Mouse (Mus musculus) adrenal gland, postnatal 14 days (tissue): ENCODE measurements around the gene Mxra8. TPM values are rescaled to one million over a fixed set of nuclear protein-coding genes. Genes with fewer than 3 reads are reported as not detected.
A peak's percentile ranks its signal among the peaks of the same experiment; 100 is the strongest.

Experiments
- DNase-seq: peaks from one replicate; pipeline ENCODE4 v3.0.0; 2021; ENCODE audit warnings: mixed read lengths
- long read RNA-seq, 2 experiments: library from polyadenylated mRNA; stranded (forward); transcript quantifications; one replicate each; pipeline ENCODE4 v2.0.0; 2021
- total RNA-seq: library from RNA; stranded (reverse); gene quantifications from 2 replicates; pipeline ENCODE4 v1.2.3, GENCODE M21; 2021

The Mxra8 gene
- total RNA-seq = 40.6 and 44.3 TPM in 2 replicates
- long read RNA-seq, experiment 1, partial matches to known transcripts = 26 of 35 reads
- long read RNA-seq, experiment 1, other reads (novel, unspliced or antisense) = 8 of 35 reads
- long read RNA-seq, experiment 2, partial matches to known transcripts = 5 of 23 reads
- long read RNA-seq, experiment 2, other reads (novel, unspliced or antisense) = 17 of 23 reads

DNA sequence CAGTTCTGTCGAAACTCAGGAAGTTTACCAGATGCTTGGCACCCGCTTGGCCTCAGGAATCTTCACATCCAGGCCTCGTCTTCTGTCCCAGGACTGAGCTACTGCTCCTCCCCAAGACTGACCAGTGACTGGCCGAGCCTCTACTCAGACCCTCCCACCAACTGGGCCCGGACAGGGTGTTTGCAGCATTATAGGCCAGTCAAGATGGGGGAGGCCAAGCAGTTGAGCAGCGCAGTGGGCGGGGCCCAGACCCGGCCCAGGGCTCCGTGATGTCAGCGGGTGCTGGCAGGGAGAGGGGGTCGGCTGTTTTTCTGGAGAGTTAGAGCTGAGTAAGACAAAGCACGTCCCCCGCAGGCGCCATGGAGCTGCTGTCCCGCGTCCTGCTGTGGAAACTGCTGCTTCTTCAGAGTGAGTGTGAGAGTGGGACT lies at the start of gene Mxra8:
TSS of gene Mxra8 (plus strand) at position 198 of the 428 bp plus-strand sequence.
- DNase-seq = peak; percentile 91

DNA sequence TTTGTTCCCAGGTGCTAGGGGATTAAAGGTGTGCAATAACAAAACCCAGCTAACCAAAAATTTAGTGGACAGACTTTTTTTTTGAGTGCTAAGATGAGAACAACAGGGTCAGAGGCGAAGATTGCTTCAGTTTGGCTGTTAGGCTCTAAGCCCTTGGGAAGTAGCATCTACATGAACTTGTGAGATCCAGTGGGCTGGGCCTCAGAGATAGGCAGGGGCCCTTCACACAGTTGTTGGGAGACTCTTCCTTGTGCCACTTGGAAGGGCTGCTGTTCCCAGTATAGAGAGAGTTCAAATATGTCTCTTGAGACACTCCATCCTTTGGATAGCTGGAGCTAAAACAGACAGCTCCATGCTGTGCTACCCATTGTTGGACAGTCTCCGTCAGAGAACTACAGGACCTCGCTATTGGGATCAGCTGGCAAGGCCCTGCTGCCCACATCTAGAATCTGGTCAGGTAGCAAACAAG lies 49.4 kb upstream of the Mxra8 start, which contains the start of gene Ankrd65:
TSS of gene Ankrd65 (plus strand) at position 419 of the 469 bp plus-strand sequence.
- no peak for DNase-seq

DNA sequence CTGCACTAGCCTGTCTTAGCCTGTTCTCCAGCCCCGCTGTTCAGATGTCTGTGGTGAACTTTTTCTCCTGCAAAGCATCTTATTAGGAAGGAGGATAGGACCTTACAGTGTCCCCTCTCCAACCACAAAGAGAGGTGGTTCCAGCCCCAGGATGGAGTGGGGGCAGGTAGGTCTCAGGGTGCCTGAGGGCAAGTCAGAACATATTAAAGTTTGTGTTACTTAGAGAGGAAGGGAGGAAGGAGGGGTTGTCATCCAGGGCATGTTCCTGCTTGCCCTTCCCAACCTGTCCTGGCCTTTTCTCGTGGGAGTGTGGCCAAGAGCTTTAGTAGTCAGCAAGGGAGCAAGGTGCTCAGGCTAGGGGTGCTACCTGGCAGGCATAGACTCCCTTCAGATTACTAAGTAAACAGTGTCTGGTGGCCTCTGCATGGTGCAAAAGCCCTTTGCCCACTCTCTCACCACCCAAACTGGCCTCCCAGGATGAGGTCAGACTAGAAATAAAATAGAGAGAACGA lies 48.8 kb upstream of the Mxra8 start:
- DNase-seq = no peak

DNA sequence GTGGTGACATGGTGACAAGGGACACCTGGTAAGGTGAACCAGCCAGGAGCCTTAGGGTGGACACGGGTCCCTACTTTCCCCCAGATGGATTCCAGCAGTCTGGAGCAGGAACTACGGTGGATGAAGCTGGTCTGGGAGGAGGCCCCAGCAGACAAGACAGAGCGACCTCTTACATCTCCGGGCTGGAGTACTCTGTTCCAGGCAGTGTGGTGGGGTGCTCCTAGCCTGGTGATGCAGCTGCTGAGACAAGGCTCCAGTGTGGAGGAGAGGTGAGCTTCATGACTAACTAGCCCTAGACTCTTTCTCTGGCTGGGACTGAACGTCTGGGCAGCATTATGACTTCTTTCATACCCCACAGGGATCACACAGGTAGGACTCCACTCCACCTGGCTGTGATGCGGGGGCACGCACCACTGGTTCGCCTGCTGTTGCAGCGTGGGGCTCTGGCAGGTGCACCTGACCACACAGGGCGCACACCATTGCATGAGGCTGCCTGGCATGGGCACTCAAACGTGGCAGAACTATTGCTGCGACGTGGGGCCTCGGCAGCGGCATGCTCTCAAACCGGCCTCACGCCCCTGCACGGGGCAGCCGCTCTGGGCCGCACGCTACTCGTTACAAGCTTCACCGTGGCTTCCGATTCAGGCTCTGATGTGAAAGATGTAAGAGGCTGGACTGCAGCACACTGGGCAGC lies 48.1 kb upstream of the Mxra8 start:
- DNase-seq = no peak

DNA sequence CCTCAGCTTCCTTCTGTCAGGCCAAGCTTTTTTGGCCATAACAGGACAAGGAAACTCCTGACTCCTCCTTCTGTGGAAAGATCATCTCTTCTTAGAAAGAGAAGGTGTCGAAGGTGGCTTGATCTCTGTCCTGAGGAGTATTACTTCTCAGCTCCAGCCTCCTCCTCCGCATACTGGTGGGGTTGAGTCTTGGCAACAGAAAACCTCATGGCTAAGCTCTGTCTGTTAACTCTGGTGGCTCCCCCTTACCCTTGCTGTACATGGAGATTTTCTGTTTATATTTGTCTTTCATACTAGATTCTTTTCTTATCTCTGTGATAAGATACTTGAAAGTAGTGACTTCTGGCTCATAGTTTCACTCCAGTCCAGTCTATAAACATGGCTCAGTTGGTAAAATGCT lies 45.8 kb upstream of the Mxra8 start:
- DNase-seq = no peak

DNA sequence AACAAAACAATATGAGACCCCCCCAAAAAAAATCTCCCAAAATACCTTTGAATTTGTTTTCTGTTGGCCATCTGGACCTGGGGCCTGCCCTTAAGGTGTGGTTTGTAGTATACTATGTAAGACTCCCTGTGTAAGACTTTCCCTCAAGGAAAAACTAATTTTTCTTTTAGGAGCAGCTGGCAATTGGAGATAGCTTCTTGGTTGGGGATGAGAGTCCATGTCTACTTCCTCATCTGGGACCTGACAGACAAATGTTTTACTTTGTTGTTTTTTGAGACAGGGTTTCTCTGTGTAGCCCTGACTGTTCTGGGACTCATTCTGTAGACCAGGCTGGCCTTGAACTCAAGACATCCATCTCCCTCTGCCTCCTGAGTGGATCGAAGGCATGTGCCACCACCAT lies 37.4 kb upstream of the Mxra8 start:
- DNase-seq = no peak

DNA sequence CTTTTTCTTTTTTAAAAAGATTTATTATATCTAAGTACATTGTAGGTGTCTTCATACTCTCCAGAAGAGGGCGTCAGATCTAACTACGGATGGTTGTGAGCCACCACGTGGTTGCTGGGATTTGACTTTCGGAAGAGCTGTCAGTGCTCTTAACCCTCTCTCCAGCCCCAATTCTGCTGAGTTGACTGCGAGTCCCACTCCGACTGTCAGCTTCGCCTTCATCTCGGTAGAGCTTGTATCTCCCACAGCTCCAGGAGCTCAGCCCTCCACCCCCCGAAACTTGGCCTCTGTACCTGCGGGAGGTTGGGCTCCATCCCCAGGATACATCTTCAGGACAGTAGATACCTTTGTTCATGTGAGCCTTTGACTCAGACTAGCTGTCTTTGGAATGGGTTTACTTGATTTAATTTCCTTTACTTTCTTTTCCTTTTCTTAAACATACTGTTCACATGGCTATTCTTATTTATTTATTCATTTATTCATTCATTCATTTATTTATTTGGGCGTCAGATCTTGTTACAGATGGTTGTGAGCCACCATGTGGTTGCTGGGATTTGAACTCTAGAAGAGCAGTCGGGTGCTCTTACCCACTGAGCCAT lies 36.6 kb upstream of the Mxra8 start, which contains the start of gene Mrpl20:
TSS of gene Mrpl20 (plus strand) at position 138 of the 599 bp plus-strand sequence.
- DNase-seq = peak; percentile 22

DNA sequence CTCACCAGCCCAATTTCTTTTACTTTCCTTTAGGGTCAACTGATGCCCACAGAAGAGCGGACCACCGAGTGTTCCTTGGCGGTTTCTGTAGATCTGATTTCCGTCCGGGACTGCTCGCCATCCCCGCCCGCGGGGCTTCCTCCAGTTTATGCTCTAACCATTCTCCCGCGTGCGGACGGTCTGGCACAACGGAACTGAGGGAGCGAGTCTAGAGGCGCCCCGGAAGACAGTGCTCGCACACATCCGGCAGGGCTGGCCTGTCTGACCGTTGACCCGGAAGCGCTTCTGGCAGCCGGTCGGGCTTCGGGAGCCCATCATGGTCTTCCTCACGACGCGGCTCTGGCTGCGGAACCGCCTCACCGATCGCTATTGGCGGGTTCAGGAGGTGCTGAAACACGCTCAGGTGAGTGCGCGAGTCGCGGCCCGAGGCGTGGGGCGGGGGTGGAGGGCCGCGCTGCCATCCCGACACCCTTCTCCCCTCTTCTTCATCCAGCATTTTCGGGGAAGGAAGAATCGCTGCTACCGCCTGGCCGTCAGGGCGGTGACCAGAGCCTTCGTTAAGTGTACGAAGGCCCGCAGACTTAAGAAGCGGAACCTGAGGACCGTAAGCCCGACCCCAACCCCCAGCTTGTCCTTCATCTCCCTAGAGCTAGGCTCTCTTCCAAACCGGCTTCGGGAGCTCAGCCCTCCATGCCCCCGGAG lies 36.0 kb upstream of the Mxra8 start:
- peak; percentile 98 for DNase-seq

DNA sequence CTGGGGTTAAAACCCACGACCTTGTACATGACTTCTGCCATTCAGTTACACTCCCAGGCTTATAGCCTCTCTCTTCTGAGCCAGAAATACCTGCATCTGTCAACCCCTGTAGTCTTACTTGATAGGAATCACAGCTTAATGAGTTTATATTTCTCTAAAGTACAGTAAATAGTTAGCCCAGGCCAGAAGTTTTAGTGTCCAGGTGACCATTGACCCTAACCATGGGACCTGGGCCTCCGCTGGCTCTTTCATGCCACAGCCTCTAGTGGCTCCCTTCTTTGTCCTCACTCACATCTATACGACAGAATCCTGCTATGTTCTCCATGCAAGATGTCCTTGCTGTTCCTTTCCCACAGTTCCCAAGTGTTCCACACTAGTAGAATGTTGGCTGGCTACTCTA lies 31.6 kb upstream of the Mxra8 start:
- no peak for DNase-seq

DNA sequence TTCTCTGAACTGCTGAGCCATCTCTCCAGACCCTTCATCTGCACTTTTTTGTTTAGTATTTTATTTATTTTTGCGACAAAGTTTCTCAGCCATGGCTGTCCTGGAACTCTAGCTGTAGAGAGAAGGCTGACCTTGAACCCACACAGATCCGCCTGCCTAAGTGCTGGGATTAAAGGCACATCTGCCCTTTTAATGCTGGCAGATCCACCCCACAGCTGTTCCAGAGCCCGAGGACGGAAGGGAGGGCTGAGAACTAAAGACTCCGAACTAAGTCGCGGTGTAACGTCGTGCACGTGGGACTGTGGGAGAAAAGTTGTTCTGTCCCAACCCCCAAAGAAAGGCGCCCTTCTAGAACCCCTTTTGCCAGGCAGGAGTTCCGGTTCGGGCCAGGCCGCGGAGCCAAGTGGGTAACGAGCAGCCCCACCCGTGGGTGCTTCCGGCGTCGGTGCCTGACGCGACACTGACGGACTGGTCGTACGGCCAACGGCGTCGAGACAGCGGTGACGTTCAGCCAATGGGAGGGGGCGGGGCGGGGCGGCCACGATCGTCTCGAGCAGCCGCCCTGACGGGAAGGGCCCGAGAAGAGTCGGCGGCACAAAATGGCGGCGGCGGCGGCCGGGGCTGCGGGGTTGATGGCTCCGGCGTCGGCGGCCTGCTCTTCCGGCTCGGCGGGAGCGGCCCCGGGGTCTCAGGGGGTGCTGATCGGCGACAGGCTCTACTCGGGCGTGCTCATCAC lies 27.4 kb upstream of the Mxra8 start, which contains the start of gene Ccnl2:
TSS of gene Ccnl2 (plus strand) at position 561 of the 736 bp plus-strand sequence.
- peak; percentile 97 for DNase-seq

DNA sequence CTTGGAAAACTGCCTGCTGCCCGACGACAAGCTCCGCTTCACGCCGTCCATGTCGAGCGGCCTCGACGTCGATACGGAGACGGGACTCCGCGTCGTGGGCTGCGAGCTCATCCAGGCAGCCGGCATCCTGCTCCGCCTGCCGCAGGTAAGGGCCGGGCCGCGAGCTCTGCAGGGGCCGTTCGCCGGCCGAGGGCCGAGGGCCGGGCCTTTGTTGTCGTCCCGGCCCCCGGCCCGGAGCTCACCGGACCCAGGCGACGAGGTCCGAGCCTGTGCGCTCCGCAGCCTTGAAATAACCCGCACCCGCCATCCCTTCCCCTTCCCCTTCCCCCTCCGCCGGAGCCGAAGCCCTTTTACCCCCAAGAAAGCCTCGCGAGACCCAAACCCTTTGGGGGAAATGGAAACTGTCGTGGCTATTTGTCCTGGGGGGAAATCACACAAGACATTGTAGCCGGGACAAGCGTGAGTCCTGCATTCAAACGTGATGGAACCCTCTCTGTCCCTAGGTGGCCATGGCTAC lies 26.8 kb upstream of the Mxra8 start:
- peak; percentile 82 for DNase-seq

DNA sequence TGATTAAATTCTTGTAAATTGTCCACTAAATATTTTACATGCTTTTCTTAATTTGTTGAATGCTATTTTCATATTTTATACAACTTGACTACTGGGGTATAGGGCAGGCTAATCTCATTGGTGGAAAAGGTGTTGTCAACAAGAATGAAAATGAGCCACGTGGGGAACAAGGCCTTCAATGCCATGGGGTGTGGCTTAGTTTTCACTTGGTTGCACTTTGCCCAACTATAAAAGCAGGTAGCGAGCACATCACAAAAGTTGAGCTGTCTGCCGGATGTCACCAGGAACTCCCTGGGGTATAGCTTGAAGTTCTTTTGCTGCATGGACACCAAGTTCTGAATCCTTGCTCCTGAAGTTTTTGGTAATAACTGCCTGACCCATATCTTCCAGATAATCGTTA lies 21.9 kb upstream of the Mxra8 start:
- no peak for DNase-seq

DNA sequence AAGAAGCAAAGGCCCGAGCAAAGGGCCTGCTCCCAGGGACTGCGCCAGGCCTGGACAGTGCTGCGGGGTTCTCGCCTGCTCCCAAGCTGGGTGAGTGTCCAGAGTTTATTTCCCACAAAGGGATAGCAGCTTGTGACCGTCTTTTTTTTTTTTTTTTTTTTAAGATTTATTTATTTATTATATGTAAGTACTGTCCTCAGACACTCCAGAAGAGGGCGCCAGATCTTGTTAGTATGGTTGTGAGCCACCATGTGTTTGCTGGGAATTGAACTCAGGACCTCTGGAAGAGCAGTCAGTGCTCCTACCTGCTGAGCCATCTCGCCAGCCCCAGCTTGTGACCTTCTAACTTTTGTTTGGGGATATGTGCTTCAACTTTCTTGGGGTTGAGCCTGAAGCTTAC lies 18.5 kb upstream of the Mxra8 start:
- DNase-seq = peak; percentile 59

DNA sequence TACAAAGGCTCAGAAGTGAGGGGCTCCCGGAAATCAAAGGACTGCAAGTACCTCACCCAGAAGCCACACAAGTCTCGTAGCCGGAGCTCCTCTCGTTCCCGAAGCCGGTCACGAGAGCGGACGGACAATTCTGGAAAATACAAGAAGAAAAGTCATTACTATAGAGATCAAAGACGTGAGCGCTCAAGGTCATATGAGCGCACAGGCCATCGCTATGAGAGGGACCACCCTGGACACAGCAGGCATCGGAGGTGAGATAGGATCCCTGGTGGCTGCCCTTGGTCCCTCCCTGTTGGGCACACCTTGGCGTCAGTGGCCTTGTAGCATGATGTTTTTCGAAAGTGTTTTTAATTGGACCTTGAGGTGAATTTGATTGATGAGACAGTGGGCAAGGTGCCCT lies 16.0 kb upstream of the Mxra8 start:
- peak; percentile 47 for DNase-seq

DNA sequence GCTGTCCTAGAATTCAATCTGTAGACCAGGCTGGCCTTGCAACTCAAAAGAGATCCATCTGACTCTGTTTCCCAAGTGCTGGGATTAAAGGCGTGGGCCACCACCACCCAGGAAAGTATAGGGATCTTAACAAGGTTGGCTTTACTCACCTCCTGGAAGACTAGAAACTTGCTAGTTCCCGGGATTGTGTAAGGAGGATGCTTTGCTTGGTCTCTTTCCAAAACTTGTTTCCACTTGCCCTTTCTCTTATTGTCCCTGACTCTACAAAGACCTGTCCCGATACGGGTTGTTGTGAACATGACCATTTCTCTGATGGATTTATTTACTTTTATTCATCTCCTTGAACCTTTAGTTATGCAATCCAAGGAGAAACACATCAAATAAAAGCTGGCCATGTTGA lies 9.6 kb upstream of the Mxra8 start:
- no peak for DNase-seq

DNA sequence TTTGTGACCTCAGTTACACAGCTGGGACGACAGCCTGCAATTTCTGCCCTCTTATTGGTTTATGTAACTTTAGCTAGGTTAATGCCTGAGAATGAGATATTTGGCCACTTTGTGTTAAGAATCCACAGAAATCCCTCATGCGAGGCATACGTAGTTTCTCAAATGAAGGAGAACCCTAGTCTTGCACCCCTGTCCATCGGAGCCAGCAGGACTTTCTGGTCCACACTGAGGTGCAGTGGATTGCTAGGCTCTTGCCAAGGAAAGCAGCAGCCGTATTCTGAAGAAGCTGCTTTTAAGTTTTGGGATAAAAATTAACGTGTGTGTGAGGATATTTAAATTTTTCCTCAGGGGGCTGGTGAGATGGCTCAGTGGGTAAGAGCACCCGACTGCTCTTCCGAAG lies 8.9 kb upstream of the Mxra8 start:
- no peak for DNase-seq

DNA sequence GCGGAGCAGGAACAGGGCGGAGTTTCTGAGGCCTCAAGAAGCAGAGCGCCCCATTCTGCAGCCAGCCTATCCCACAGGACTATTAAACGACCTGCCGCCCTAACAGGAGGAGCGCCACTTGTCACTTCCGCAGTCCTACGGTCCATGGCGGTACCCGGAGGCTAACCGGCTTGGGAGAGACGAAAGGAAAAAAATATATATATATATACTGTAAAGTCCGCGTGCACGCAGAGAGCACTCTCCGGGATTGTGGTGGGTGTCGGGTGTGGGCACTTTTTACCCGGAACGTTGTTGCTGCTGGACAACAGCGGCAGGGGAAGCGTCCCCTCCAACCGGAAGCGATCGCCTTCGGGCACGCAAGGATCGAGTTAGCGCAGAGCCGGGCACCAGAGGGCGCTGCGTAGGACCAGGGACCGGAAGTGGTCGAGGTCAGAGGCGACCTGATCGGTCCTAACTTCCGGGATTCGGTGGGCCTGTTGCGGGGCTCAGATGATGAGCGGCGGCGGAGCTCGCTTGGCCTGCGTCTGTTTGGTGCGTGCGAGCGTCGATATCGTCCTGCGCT lies 8.2 kb upstream of the Mxra8 start, which contains the start of gene Aurkaip1:
TSS of gene Aurkaip1 (plus strand) at position 68 of the 562 bp plus-strand sequence.
- DNase-seq = peak; percentile 97

DNA sequence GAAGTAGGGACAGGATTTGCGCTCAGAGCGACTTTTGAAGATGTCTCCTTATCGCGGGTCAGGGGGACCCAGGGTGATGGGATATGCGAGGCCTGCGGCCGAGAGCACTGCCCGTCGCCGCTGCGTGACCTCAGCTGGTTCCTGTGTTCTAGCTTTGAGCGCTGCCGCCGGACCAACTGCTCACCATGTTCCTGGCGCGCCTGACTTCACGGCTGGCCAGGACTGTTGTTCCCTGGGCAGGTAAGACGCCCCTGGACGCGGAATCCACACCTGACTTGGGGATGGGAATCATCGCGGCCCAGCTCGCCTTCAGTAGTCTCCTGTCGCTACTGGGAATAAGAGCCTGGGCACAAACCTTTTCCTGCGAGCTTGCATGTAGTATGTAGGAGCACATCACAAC lies 7.6 kb upstream of the Mxra8 start:
- no peak for DNase-seq

DNA sequence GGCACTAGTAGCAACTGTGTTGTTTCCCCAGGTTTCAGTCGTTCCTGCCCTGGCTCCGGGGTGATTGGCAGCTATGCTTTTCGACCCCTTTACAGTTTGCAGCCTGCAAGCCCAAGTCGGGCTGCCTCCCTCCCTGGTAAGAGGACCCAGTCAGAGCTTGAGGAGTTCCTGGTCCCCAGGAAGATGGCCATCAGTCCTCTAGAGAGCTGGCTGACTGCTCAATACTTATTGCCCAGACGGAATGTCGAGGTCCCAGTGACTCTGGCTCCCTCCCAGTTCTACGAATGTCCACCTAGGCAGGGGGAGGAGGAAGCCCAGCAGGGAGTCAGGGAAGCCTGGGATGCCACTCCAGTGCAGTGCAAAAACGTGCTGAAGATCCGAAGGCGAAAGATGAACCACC lies 7.2 kb upstream of the Mxra8 start:
- peak; percentile 25 for DNase-seq

DNA sequence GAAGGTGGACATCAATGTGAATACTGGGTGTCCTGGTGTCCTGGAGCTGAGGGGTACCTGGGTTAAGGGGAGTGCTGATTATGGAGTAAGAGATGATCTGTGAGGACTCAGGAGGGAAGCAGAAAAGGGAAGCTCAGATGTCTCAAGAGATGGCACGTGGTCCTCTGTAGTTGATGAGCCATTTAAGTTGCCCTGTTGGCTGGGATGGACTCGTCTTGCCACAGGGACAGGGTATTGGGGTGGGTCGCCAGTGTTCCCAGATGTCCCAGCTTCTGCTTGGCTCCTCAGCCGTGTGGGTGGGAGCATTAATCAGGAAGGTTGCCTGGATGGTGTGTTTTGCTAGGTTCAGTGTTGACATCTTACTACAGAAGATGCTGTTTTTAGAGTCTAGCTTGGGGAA lies 6.2 kb upstream of the Mxra8 start:
- no peak for DNase-seq

DNA sequence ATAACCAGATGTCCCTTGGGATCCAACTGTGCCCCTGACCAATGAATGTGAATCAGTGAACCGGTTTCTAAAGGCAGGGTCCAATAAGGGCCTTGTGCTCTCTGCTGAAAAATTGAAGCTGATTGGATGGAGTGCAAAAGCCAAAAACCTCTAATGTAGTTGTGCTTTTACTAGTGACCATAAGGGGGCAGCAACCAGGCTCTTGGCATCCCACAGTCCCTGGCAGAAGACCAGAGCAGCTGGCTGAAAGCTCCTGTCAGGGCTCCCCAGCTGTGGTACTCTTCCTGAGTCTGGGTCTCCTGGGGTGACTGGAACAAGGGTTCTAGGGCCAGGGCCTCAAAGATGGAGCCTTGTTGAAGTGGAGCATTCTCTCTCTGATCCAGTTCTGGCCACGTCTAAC lies 5.6 kb upstream of the Mxra8 start:
- DNase-seq = peak; percentile 91
